Mouse (Mus musculus) T-helper 2 cell (primary cell): Measurements from ENCODE around the gene Gsk3b.

Experiments used
- in situ Hi-C: fragments of 300-600 bp; cut with MboI, MseI; formaldehyde crosslinking; loops from one replicate; pipeline ENCODE4 v1.15.1; 2025; ENCODE audit warnings: high pct_unique_total_duplicates

Gene Gsk3b

DNA sequence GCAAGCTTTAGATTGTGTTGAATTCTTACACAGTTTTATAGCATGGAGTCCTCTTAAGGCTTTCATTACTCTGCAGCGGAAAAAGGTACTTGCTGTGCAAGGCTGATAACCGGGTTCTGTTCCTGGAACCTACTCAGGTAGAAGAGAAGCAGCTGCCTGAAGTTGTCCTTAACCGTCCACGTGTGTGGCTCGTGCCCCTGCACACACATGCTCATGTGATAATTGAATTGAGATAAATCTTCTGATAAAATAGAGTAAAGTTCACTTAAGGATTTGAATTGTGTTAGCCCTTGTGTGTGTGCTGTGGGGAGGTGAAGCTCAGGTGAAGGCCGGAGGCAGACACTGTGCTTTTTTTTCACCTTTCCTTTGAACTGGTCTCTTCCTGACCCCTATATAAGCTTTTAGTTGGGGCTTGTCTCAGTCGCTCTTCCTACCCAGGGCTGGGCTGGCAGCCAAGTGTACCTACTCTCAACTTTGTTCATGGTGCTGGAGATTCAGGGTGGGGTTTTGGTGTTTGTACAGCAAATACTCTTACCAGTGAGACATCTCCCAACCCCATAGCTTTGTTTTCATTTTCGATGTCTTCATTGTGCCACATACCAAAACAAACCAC is 96.0 kb downstream of the Gsk3b start:
- in situ Hi-C loops = loop anchor here (5.0 kb wide), 1 partner anchor 47 kb away; no protein-coding TSS in a partner anchor

DNA sequence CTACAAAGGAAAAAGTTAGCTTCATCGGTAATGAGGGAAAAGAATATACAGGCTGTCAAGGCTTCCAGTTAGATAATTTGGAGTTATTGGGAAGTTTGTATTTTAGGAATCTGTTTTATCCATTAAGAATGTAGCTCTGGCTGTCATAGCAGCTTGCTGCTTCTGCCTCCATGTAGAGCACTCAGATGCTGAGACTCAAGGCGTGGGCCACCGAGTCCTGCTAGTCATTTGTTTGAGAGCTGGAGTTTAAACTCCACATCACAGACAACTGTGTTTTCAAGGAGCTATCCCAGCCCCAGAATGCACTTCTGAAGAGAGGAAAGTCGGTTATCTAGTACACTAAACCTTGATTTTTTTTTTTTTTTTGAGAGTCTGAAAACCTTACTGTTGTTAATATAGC is 101.2 kb downstream of the Gsk3b start:
- in situ Hi-C loops = loop anchor here (5.0 kb wide), 1 partner anchor 53 kb away; no protein-coding TSS in a partner anchor

DNA sequence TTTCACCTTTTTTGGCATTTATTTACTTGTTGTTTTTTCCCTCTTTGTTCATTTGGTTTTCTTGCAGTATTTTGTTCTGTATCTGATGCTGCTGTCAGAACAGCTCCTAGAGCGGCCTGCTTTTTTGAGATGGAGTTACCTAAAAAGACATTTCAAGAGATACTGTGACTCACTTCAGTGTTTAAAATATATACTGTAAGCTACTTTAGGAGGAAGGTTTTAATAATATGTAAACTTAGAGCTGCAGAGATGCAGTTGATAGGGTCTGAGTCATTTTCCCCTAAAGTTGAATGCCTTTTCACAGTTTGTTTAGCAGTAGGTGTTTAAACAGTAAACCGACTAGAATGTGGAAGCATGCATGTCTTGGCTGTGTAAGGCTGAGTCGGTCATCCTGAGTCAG is 101.7 kb downstream of the Gsk3b start:
- in situ Hi-C loops = no loop called here

DNA sequence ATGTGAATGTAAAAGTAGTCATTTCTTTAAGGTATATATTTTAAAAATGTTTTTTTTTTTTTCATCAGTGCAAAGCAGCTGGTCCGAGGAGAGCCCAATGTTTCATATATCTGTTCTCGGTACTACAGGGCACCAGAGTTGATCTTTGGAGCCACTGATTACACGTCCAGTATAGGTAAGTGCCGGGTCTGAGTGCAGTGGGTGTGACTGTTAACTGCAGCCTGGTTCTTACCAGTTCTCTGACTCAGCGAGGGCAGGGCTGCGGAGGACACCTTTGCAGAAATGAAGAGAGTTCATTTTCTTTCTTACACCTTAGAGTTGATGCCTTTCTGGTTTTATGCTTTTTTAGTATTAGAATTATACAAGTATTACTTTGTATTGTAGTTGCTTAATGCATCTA is 102.7 kb downstream of the Gsk3b start:
- in situ Hi-C loops = no loop called here

DNA sequence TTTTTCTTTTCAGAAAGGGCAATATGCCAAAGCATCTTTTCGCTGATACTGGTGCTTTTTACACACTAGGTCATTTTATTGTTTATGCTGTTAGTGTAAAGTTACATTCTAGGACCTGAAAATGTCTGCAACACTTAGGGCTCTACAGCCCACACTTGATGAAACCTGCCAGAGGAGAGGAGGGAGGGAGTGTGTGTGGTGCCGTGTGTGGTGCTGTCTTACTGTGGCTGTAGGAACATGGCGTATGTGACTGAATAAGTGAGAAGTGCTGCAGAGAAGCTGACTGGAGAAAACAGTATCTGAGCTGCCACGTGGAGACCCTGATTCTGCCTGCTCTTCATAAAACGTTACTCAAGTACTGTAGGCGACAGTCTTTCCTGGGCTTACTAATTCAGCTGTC is 103.8 kb downstream of the Gsk3b start:
- in situ Hi-C loops = no loop called here

DNA sequence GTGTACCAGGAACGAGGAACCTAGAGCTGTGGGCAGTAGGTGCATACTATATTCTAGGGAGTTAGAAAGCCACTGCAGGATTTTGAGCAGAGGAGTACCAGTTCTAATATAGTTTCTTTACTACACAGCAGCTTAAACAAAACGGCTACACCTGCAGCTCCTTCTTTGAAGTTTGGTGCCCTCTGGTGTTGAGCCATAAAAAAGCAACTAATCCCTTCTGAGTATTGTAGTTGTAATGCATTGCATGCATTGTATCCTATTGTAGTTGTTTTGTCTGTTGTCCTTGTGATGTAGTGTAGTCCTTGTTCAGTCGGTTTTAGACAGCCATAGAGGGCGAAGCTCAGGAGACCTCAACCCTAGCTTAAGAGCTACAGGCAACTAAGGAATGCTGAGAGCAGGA is 108.5 kb downstream of the Gsk3b start:
- in situ Hi-C loops = loop anchor here (5.0 kb wide), 1 partner anchor 200 kb away; no protein-coding TSS in a partner anchor

DNA sequence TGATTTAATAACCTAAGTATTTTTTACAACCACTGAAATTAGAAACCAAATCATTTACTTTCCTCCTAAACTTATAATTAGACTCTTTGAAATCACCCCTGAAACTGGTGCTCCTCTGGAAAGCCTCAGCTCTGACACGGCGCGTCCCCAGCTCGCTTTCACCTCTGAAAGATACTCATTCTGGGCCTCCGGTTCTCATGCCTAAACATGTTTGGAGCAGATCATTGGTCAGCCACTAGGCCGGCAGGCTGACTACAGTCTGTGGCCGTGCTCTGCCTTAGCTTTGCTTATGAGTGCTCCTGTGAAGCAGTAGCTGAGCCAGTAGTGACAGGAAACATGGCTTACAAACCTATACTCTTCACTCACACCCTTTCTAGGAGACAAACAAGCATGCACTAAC is 116.5 kb downstream of the Gsk3b start:
- in situ Hi-C loops = no loop called here

DNA sequence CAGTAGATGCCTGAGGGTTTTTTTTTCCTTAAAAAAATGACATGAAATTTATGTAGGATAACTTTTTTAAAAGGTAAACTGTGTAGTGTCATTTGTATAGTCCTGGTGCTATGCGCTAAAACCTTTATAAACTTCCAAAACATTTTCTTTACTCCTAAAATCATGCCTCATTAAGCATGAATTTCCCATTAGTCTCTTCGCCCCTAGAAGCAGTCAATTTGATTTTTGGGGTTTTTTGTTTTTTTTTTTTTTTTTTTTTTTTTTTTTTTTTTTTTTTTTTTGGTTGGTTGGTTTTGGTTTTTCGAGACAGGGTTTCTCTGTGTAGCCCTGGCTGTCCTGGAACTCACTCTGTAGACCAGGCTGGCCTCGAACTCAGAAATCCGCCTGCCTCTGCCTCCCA is 133.7 kb downstream of the Gsk3b start:
- in situ Hi-C loops = loop anchor here (10.0 kb wide), 1 partner anchor 638 kb away; the partner anchor contains the start of gene Hgd

DNA sequence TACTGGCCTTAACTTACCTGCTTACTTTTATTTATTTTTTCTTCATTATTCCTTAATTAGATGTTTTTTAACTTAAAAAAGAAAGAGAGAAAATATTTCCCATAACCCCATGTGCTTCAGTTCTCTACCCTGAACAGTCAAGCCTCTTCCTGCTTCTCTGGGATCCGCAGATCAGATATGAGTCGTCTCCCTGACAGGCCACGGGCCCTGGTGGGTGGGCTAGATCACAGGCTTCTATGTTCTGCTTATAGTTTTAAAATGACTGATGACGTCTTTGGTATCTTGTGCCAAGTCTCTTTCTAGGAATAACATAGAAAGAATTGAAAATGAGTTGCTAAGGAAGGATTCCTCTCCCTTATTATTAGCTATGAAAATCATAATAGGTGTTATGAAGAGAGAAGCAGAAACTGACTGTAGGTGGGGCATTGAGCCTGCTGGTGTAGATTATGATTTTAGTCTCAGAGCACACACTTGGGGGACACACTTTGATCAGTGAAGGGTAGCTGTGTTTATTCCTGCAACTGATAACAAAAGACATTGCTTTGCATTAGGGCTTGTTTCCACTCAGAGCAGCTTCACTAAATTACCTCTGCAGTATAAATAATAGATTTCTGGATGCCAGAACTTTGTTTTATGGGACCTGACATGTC is 148.3 kb downstream of the Gsk3b start:
- in situ Hi-C loops = no loop called here

DNA sequence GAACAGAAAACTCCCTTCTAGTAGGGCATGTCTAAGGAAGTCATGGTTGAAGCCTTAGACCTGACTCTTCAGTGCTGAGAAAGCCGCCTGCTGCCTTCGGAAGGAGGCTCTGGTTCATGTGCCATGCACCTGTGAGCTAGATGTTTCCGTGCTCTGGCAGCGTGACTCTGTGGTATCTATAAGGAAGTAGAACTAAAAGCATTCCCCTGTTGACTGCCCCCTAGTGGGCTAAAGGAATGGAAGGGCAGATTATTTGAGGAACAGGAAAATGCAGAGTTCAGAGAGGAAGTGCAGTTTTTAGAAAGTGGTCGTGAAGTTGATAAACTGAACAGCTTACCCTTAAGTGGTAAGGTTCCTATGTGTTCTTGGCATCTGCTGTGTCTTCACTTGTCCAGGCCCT is 150.9 kb downstream of the Gsk3b start:
- in situ Hi-C loops = no loop called here

DNA sequence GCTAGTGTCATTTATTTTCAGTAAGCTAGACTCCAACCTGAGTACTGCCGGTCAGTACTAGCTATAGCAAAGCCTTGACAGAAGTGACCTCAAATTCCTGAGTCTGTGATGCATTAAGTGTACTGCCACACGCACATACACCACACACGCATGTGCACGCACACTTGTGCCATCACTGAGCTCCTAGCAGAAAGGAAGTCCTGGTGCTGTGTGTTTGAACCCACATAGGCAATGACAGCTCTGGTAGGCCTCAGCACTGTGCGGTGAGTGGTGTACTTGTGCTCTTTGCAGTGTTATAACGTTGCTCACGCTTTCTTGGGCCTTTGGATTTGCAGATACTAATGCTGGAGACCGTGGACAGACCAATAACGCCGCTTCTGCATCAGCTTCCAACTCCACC is 151.4 kb downstream of the Gsk3b start:
- in situ Hi-C loops = no loop called here

DNA sequence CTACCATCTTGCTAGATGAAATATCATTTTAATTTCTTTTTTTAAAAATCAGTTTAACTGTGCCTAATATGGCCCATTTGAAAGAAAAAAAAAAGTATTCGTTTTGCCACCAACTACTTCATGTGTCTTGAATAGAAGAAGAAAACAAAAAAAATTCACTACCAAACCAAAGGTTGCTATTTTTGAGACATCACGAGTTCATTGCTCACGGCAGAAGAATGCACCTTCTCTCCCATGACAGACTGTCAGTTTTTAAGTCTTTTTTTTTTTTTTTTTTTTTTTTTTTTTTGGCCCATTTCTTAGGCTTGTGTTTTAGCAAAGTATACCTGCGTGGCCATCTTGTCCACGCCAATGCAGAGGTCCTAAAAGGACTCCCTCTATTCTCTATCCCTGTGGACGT is 155.3 kb downstream of the Gsk3b start:
- in situ Hi-C loops = no loop called here

DNA sequence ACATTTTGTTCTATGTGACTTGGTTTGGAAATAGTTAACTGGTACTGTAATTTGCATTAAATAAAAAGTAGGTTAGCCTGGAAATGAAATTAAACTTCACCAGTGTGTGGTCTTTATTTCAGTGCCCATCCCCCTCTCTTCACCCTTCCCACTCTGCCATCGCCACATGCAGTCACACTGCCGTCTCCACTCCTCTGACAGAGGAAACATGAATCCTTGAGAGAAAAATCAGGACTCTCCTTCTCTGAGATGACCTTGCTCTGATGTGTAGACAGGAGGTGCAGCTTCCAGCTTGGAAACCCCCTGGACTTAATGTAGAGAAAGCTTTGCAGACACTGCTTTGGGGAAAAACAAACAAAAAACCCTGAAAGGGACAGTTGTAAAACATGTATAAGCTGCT is 156.6 kb downstream of the Gsk3b start:
- in situ Hi-C loops = no loop called here

DNA sequence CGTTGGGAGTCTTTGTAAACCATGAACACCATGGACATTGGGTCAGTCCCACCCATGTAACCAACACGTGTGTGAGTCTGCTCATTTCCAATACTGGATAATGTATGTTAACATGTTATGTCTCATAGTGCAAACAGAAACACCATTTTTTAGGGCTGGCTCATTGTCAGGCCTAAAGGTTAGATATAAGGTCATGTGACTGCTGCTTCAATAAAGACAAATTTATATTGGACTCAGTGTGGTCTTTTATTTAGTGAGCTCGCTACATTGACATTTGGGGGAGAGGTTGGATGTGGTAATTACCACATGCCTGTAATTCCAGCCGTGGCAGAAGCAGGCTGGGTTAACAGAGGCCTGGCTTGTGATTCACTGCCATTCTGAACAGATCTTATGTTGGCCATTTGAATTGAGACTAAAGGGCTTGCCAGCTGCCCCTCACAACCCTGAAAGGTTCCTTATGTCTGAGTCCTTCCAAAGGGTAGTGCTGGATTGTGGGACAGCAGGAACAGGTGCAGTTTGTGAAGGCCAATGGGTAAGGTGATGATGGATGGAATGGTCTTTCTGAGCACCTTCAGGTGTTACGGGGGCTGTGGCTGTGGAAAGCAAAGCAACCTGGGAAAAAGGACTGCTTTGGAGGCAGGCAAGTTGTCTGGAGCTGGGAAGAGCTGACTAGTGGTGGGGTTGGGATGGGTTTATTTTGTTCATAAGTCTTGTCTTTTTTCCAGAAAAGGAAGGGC is 157.2 kb downstream of the Gsk3b start:
- in situ Hi-C loops = no loop called here

DNA sequence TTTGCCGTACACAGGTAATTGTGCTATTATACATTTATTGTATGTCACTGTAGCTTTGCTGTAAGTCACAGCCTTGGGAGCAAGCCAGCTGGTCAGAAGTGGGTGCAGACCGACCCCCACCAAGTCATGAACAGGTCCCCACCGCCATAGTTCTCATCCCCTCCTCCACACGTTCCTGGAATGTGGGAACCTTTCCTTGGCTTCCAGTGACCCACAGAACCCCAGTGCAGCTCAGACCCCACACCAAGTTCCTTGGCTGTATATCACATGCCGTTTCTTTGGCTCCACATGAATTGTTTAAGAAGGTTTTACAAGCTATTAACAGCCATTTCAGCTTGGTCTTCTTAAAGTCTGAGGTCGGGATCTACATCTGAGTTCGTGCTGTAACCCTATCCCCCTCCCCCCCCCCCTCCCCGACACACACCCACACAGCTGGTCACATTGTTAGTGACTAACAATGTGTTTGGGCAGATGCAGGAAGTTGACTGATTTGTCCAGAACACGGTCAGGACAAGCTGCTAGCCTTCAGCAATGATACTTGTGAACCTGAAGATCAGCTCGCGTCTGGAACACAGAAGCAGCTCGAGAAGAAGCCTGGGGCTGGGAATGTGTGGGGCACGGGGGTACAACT is 159.6 kb downstream of the Gsk3b start:
- in situ Hi-C loops = no loop called here

DNA sequence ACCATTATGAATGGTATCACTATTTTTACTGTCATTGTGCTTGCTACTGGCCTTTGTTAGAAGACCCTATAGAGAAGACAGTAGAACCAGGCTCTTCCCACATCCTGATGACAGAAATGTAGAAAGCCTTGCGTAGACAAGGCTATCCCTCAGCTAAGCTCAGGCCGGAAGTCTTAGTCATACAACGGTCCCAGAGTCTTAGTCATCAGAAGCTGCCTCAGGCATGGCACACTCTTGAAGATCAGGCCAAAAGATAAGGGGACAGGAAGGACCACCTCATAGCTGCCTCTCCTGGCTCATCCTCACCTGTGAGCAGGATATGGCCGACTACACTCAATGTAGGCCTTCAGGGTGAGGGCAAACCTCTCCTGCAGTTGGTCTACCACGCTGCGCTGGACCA is 161.7 kb downstream of the Gsk3b start:
- in situ Hi-C loops = no loop called here

DNA sequence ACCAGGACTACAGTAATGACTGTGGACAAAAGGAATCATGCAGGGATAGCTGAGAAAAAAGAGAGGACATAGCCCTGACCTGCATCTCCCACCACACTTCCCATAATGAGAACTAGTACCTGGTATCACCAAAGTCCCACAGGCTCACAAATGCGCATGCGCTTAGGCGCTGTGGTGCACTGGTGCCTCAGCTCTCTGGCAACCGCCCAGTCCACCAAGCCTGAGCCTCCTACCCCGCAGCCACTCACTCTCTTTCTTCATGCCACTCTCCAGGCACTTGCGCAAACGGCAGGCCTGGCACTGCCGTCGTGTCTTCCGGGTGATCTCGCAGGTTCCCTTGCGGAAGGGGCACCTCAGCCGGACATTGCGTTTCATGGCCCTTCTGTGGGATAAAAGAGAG is 165.2 kb downstream of the Gsk3b start:
- in situ Hi-C loops = no loop called here

DNA sequence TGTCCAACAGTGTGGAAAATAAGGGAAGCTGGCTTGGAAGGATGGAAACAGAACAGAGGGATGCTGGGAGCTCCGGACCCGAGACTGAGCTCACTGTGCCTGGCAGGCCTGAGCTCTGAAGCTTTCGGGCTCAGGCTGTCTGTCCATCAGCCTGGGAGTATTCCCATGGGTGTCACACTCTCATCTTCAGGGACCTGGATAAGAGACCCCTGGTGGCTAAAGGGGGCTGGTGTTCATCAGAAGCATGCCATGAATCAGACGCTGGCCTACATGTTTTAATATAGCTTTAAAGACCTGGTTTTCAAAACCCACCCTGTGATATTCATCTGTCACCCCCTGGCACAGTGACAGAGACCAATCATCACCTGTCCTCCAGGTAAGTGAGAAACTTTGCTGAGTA is 166.3 kb downstream of the Gsk3b start:
- in situ Hi-C loops = no loop called here

DNA sequence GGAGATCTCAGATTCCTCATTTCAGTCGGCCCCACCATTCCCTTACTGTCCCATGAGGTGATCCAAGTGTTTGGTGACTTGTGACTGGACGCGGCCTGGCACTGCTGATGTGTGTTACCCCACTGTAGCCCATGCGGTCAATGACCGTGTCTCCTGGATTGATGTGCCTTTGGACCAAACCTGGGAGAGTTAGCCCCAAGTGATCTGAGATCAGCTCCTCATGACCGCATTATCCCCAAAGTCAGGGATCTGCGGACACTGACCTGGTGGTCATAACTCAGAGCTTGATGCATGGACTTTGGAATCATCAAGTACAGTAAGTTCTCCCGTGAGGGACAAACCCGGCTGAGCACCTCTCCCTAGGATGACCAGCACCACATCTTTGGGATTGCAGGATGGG is 167.1 kb downstream of the Gsk3b start:
- in situ Hi-C loops = no loop called here

DNA sequence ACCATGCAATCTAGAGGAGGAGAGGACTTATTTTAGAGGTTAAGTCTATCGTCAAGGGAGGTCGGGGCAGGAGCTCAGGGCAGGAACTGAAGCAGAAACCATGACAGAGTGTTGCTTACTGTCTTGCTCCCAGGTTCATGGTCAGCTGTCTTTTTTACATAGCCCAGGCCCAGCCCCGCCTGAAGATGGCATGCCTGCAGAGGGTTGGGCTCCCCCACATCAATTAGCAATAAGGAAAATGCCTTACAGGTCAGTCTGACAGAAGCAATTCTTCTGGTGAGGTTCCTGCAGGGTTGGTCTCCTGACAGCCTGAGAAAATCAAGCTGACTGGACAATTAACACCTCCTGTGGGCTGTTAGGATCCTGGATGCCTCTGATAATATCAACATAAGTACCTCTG is 182.8 kb downstream of the Gsk3b start:
- in situ Hi-C loops = no loop called here

DNA sequence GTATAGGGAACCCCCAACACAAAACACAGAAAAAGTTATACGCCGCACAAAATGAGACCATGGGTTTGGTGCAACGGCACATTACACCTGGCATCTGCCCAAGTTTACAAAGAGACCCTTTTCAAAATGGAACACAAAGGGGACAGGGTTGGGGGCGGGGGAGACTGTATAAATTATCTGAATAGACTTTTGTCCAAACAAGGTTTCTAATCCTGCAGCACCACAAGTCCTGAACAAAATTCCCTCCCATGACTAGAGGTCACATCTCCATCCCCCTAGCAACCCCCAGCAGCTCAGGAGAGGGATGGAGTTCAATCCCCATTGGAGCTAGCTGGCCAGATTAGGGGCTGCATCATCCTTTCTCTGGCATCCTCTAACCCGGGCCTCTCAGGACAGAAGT is 183.7 kb downstream of the Gsk3b start:
- in situ Hi-C loops = no loop called here

DNA sequence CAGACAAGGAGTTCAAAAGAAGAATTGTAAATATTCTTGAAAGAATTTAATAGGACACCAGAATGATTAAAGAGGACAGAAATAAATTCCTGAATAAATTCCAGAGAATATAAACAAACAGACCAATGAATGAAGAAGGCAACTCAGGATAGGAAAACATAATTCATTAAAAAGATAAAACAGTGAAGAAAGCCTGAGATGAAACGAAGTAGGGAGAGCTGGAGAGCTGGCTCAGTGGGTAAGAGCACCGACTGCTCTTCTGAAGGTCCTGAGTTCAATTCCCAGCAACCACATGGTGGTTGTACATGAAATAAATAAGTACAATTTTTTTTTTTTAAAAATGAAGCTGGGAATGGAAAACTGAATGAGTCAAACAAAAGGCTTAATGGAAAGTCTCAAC is 185.9 kb downstream of the Gsk3b start:
- in situ Hi-C loops = no loop called here

DNA sequence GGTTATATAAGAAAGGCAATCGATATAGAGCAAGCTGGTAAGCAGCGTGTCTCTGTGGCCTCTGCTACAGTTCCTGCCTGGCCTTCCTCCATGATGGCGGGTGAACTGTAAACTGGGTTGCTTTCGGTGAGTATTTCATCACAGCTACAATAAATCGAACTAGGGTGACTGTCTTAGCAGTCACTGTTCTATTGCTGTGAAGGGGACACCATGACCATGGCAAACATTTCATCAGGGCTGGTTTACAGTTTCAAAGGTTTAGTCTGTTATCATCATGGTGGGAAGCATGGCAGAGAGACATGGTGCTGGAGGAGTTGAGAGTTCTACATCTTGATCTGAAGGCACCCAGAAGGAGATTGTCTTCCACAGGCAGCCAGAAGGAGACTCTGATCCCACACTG is 191.0 kb downstream of the Gsk3b start:
- in situ Hi-C loops = no loop called here
